Mouse (Mus musculus) retina, adult 2 months (tissue): Measurements from ENCODE around the gene Pim3.

Experiments
- DNase-seq: peaks from one replicate; pipeline ENCODE4 v3.0.0-alpha.2; 2012; ENCODE audit warnings: low read depth, low spot score

Gene Pim3

GRCm38 (mm10) chr15:88858141-88858541 lies 3.8 kb upstream of the Pim3 start:
- no peak for DNase-seq

GRCm38 (mm10) chr15:88858707-88859106 lies 3.3 kb upstream of the Pim3 start:
- no peak for DNase-seq

- DNase-seq: no peak
Observed at GRCm38 (mm10) chr15:88859206-88859970, 2.6 kb upstream of the Pim3 start.

DNA sequence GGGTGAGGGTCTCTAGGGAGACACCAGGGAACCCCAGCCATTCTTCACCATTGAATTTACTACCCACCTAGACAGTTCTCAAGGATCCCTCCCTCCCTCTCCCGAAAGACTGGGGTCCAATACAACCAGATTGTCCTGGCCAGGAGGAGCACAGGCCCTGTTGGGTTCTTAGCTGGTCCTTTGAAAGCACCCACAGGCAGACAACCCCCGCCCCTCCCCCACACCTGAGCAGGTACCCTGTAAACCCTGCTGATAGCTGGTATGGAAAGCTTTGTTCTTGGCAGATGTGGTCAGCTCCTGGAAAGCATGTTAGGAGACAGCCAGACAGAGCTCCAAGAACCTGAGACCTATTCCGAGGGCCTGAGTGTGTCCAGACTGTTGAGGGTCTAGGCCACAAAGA lies 1.2 kb upstream of the Pim3 start:
- no peak for DNase-seq

DNA sequence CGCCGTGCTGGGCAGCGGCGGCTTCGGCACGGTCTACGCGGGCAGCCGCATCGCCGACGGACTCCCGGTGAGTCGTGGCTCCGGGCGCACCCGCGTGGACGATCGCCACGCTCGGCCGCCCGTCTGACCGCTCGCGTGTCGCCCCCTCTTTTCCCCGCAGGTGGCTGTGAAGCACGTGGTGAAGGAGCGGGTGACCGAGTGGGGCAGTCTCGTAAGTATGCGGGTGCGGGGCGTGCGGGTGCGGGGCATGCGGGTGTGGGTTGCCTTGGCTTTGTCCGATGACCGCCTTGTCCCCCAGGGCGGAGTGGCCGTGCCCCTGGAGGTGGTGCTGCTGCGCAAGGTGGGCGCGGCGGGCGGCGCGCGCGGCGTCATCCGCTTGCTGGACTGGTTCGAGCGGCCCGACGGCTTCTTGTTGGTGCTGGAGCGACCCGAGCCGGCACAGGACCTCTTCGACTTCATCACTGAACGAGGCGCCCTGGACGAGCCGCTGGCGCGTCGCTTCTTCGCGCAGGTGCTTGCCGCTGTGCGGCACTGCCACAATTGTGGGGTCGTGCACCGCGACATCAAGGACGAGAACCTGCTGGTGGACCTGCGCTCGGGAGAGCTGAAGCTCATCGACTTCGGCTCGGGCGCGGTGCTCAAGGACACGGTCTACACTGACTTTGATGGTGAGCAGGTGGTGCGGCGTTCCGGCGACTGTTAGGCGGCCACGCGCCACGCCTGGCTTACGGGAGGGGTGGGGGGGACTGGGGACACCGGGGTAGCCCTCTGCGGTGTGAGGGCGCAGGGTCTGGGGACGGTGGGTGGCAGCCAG lies 1.1 kb downstream of the Pim3 start:
- DNase-seq: no peak

DNA sequence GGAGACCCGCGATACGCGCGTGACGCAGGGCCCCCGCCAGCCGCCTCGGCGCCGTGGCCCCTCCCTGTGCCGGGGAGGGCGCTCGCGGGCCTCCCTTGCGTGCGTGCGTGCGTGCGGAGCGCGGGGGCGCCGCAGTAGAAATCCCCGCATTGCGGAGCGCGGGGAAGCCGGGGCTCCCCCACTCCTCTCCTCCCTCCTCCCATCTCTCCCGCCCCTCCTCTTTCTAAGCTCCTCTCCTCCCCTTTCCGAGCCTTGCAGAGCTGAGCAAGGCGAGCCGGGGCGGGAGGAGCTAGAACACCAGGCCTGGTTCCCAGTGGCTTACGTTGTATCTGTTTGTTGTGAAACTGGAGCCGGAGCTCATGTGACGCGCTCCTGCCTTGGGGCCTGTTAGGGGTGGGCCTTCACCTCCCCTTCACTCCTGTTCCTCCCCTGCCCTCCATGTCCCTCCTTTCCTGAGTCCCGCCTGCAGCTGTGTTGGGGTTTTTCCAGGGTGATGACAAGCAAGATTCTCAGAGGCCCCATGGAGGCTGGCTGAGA lies 1.8 kb downstream of the Pim3 start:
- peak; percentile 67 for DNase-seq

DNA sequence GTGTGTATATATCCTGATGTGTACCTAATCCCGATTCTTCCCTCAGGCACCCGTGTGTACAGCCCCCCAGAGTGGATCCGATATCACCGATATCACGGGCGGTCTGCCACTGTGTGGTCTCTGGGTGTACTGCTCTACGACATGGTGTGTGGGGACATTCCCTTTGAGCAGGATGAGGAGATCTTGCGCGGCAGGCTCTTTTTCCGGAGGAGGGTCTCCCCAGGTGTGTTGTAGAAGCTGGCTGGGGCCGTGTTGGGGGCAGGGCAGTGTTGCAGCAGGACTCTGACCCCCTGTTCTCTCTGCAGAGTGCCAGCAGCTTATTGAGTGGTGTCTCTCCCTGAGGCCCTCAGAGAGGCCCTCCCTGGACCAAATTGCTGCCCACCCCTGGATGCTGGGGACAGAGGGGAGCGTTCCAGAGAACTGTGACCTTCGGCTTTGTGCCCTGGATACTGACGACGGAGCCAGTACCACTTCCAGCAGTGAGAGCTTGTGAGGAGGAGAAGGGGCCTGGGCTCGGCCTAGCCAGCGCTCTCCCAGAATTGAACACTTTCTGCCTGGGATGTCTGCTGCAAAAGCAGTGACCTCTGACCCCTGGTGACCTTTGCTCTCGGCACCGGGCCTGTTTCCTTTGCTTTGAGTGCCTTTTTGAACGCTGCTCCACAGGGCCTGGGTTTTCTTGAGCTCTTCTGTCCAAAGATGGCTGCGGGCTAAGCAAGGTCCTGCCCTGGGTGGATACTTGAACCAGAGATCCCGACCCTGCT lies 2.5 kb downstream of the Pim3 start:
- DNase-seq: no peak

- DNase-seq: no peak
Observed at GRCm38 (mm10) chr15:88865061-88865460, 3.1 kb downstream of the Pim3 start.

DNA sequence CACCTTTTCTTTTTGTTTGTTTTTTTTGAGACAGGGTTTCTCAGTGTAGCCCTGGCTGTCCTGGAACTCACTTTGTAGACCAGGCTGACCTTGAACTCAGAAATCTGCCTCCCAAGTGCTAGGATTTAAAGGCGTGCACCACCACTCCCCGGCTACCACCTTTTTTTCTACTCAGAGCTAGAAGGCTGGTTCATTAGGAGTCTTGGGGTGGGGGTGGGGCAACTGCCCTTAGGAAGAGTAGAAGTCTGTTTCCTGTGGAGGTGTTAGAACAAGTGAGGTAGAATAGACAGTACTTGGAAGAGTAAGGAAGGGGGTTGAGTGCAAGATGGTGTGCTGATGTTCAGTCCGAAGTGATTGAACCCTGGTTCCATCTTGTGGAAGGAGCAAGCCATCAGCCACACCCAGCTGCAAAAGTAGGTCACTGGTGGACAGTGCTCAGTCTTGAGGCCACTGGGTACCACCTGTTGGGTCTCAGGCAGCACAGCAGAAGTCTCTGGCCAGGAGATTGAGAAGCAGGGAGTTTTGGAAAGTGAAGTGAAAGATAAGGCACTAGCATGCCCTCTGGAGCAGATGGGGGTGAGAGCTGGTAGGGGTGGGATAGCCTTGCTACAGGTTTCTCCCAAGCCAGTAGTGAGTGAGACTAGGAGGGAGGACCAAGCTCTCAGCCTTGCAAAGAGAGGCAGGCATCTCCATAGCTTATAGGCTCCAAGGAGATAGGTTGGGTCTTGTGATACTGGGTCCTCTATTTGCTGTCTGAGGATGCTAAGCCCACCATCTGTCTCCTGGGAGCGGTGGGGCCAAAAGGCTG lies 4.1 kb downstream of the Pim3 start:
- DNase-seq: no peak

- no peak for DNase-seq
Observed at GRCm38 (mm10) chr15:88866934-88867356, 5.0 kb downstream of the Pim3 start.

- DNase-seq: no peak
Observed at GRCm38 (mm10) chr15:88867368-88868023, 5.5 kb downstream of the Pim3 start.

DNA sequence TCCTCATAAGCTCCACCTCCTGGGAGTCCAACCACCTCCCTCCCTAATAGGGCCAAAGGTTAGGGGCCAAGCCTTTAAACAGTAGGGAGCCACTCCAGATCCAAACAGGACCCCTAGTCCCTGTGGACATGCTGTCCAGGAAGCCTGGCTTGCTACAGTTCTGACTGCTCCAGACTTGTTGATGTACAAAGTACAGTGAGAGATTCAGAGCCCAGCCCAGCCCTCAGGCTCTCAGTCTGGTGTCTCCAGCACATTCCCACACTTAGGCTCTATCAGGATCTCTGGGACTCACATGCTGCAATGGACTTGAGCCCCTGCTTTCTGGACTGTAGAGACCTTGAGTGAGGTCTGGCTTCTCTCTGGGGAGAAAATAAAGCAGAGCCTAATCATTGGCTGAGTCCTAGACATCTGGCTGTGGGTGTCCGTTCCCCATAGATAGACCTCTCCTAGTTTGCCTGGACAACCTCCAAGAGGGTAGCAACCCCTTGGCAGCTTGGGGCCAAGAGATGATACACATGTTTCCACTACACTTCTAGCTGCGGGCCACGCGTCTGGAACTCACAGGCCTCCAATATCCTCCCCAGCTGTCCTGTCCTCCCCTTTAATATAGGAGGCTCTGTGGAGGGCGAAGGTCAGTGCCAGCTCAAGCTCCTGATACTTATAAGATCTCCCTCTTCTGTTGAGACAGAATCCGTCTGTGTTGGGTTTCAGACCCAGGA lies 6.2 kb downstream of the Pim3 start:
- no peak for DNase-seq

DNA sequence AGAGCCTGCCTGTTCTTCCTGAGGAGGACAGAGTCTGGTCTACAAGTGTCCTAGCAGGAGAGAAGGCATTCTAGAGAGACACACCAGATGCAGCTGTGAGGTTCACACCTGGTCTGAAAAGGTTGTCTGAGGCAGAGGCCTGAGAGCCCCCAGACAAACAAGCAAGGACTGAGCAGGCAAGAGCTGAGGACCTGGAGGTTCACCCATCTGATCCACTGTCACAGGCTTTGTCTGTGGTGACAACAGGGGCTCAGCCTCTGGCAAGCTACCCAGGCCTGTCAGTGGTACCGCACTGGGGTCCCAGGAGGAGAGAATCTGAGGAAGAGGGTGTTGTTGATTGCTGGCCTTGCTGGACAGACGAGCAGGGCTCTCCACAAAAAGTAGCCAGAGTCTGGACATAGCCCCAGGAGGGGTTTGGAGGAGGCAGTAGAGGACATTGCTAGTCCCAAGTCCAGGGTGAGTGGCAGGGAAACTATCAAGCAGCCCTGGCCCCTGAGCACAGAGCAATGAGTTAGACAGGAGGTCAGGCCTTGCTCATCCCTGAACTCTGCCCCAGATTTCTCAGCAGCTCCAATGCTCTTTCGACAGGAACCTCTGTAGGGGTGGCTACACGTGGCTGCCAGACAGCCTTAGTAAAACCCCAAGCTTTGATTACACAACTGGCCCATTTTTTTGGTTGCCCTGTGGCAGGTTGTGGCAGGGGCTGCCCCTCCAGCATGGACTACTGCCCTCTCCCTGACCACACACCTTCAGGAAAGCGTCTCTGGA lies 8.6 kb downstream of the Pim3 start:
- DNase-seq: no peak

DNA sequence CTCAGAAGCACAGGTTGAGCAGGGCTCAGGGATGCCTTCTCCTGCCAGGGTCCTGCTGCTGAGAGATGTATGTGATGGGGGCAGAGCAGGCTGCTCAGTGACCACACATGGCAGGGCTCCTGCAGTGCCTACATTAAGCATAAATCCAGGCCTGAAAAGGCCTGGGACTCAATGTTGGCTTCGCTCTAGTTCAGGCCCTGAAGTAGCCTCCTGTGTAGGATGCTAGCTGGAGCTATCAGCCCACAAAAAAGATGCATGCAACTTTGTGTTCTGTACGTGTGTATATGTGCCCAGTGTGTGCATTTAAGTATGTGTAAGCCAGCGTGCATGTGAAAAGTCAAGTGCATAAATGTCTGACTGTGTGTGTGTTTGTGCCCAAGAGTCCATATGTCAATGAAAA lies 12.1 kb downstream of the Pim3 start:
- DNase-seq: no peak

GRCm38 (mm10) chr15:88874477-88874876 lies 12.5 kb downstream of the Pim3 start:
- no peak for DNase-seq

- no peak for DNase-seq
Observed at GRCm38 (mm10) chr15:88875625-88876081, 13.7 kb downstream of the Pim3 start.

- DNase-seq: peak; percentile 44
Observed at GRCm38 (mm10) chr15:88876155-88877020, 14.4 kb downstream of the Pim3 start.

- no peak for DNase-seq
Observed at GRCm38 (mm10) chr15:88877021-88877400, 15.0 kb downstream of the Pim3 start.
